Mouse (Mus musculus): ENCODE data around the gene Usp50. TPM values are rescaled to one million over a fixed set of nuclear protein-coding genes. Genes with fewer than 3 reads are reported as not detected.

Gene Usp50
- polyA plus RNA-seq, 3 experiments from 2014 or later, result 4.4 to 9.9 (median 9.1) TPM

Other genes with a start within 250 kb of the Usp50 start
- gene Slc27a2, start 231.1 kb downstream of the Usp50 start, polyA plus RNA-seq (2017; shearing (Covaris generic)), result not detected
- gene Hdc, start 164.2 kb downstream of the Usp50 start, polyA plus RNA-seq (2017; shearing (Covaris generic)), result 1 to 10 TPM in 1 of 3 experiments, under 1 TPM in 2; 0.96 to 2.1 (median 0.97) TPM
- 10 to 100 TPM; 53.4 to 72.2 (median 57.8) TPM for gene Gabpb1, start 107.1 kb downstream of the Usp50 start, polyA plus RNA-seq (2017; shearing (Covaris generic))
- 10 to 100 TPM; 36.8 to 44.7 (median 42.2) TPM for gene Usp8, start 76.1 kb downstream of the Usp50 start, polyA plus RNA-seq (2017; shearing (Covaris generic))
- gene Trpm7, start 92.8 kb upstream of the Usp50 start, polyA plus RNA-seq (2017; shearing (Covaris generic)), result 10 to 100 TPM; 53.3 to 83.4 (median 56.1) TPM
- gene Sppl2a, start 149.8 kb upstream of the Usp50 start, polyA plus RNA-seq (2017; shearing (Covaris generic)), result 100 to 1,000 TPM in 1 of 3 experiments, 10 to 100 TPM in 2; 67.1 to 107 (median 73.4) TPM
- 10 to 100 TPM; 11.4 to 15.1 (median 13.6) TPM for gene Ap4e1, start 225.2 kb upstream of the Usp50 start, polyA plus RNA-seq (2017; shearing (Covaris generic))